Mouse (Mus musculus) hindbrain, embryonic 14.5 days (tissue): ENCODE measurements at regions not wholly inside any gene's neighbourhood (a gene's known extent, or its start where the extent isn't known, plus 50 kb on each side); places are given as distances from the start of the nearest gene placed in this dataset.
A peak's percentile ranks its signal among the peaks of the same experiment; 100 is the strongest.

Experiments
- ATAC-seq: fragments of 200-750 bp; cut with Nextera tagmentation; 2 replicates; pipeline ENCODE4 v1.8.0; 2017; ENCODE audit warnings: moderate number of reproducible peaks, mild to moderate bottlenecking, moderate TSS enrichment, moderate library complexity; ENCODE audit not compliant: low FRiP score
- DNase-seq: peaks from one replicate; pipeline ENCODE4 v3.0.0-alpha.2; 2015; ENCODE audit warnings: low spot score
- H3K27ac ChIP-seq: fragments of 300-500 bp; sonication (generic); 2 replicates; pipeline ENCODE4 v1.5.1; 2014; ENCODE audit warnings: mild to moderate bottlenecking, moderate library complexity
- H3K27me3 ChIP-seq: fragments of 300-500 bp; sonication (generic); 2 replicates; pipeline ENCODE4 v1.6.1; 2014; ENCODE audit warnings: mild to moderate bottlenecking, low read length, mixed read lengths; ENCODE audit not compliant: control insufficient read depth, insufficient read depth
- H3K36me3 ChIP-seq: fragments of 300-500 bp; sonication (generic); replicated peaks from 2 replicates; pipeline ENCODE4 v1.6.1; 2014; ENCODE audit not compliant: control insufficient read depth, insufficient read depth
- H3K4me1 ChIP-seq: fragments of 300-500 bp; sonication (generic); replicated peaks from 2 replicates; pipeline ENCODE4 v1.6.1; 2014; ENCODE audit warnings: antibody characterized with exemption, low read length, mixed read lengths; ENCODE audit not compliant: control insufficient read depth, insufficient read depth
- H3K4me2 ChIP-seq: fragments of 300-500 bp; sonication (generic); replicated peaks from 2 replicates; pipeline ENCODE4 v1.6.1; 2014; ENCODE audit warnings: mild to moderate bottlenecking, moderate library complexity
- H3K4me3 ChIP-seq: fragments of 300-500 bp; sonication (generic); replicated peaks from 2 replicates; pipeline ENCODE4 v1.5.1; 2014; ENCODE audit warnings: mild to moderate bottlenecking, low read length
- H3K9ac ChIP-seq: fragments of 300-500 bp; sonication (generic); 2 replicates; pipeline ENCODE4 v1.6.1; 2014
- H3K9me3 ChIP-seq: fragments of 300-500 bp; sonication (generic); 2 replicates; pipeline ENCODE4 v1.6.1; 2016; ENCODE audit warnings: low read length; ENCODE audit not compliant: control insufficient read depth
- WGBS: fragments of 180-500 bp; shearing (Covaris S2); extraction: QIAGEN DNeasy Blood & Tissue Kit; methylation state at CpG from one replicate; pipeline ENCODE4 v1.1.7; 2014; 5-methylcytosine and 5-hydroxymethylcytosine counted together

GRCm38 (mm10) chr14:46606694-46607093 lies 153.6 kb upstream of the Cdkn3 start:
- Histone ChIP-seq H3K9me3 (no peaks in the 10 kb centered on the region), H3K4me2 (no peak overlapping the region), H3K9ac (no peak overlapping the region), H3K36me3 (no peaks in the 10 kb centered on the region), H3K27me3 (no peaks in the 10 kb centered on the region), H3K27ac (no peak overlapping the region), H3K4me1 (peaks cover 7% of the 10 kb centered on the region), H3K4me3 (no peak overlapping the region)
- ATAC-seq, result no peak
- 81% methylated on average over 3 of the region's 3 CpGs for WGBS
- no peak for DNase-seq

GRCm38 (mm10) chr14:46606037-46606436 lies 154.3 kb upstream of the Cdkn3 start:
- DNase-seq, result no peak
- no peaks in the 10 kb centered on the region for H3K9me3 ChIP-seq
- no peak overlapping the region for H3K9ac ChIP-seq
- no peak overlapping the region for H3K4me2 ChIP-seq
- H3K4me3 ChIP-seq, result no peak overlapping the region
- H3K27me3 ChIP-seq, result no peaks in the 10 kb centered on the region
- 67% methylated on average over 9 of the region's 9 CpGs for WGBS
- no peaks in the 10 kb centered on the region for H3K36me3 ChIP-seq
- H3K27ac ChIP-seq, result no peak overlapping the region
- peaks cover 7% of the 10 kb centered on the region for H3K4me1 ChIP-seq
- ATAC-seq, result no peak

DNA sequence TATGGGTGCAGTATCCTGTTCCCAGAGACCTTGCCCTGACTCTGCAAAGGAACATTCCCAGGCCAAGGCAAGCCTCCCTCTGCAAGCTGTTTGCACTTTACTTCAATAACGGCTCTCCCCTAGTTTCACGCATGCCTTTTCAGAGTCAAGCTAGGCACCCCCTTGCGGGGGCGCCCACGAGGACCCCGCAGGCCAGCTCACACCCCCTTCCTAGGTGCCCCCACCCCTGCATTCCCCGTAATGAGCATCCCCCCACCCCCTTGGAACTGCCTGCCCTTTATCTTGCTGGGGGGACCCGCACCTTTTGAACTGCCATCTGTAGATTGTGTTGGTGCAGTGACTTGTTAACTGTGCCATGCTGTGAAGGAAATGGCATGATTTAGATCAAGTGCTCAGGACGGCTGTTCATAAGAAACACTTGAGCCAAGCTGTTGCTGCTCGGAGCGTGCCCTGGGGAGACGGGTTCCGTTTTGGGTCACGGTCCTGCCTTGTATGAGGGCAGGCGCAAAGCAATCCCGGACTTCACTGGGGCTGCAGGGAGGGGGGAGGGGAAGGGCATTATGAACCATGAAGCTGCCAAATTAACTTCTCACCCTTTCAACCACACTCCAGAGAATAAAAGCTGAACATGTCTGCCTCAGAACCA lies 155.3 kb upstream of the Cdkn3 start:
- Histone ChIP-seq H3K27ac (no peak overlapping the region), H3K9me3 (no peaks in the 10 kb centered on the region), H3K36me3 (no peaks in the 10 kb centered on the region), H3K4me3 (no peak overlapping the region), H3K9ac (peak overlapping the region; percentile 33; the same call in 1 of the 2 replicates), H3K4me1 (peaks cover 7% of the 10 kb centered on the region), H3K27me3 (no peaks in the 10 kb centered on the region), H3K4me2 (peak overlapping the region; percentile 47)
- WGBS, result 10% methylated on average over 16 of the region's 16 CpGs
- DNase-seq (no peak), ATAC-seq (peak; percentile 64)

DNA sequence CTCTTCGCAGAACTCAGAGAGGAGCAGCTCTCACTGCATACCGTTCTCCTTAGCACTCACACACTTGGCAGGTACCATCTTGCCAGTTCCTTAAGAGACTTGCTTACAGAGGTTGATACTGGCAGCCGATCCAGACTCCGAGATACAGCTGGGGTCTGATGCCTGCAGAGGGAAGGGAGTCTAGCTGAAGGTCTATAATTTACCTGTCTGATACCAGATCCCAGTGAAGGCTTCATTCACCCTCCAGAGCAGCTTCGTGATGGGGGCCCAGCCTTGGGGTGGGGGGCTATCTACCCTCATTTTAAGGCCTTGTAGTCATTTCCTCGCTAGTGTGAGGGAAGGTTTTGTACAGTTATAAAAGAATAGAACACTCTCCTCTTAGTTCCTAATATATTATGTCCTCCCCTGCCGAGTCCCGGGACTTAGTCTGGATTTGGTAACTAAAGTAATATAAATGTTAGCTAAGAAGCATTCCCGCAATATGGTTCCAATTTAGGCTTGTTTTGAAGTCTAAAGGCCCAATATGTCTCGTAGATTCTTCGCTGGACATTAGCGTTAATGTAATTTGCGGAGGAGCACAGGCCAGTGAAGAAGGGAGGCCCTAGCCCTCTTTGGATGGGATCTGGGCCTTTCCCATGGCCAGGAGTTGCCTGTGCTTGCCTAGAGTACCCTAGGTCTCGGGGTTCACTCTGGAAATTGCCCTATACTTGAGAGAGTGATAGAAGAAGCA lies 156.0 kb upstream of the Cdkn3 start:
- H3K4me1 ChIP-seq, result peaks cover 7% of the 10 kb centered on the region
- H3K4me2 ChIP-seq, result no peak overlapping the region
- WGBS, result 92% methylated on average over 14 of the region's 14 CpGs
- H3K36me3 ChIP-seq, result no peaks in the 10 kb centered on the region
- H3K27ac ChIP-seq, result no peak overlapping the region
- no peak overlapping the region for H3K9ac ChIP-seq
- no peaks in the 10 kb centered on the region for H3K27me3 ChIP-seq
- DNase-seq, result no peak
- H3K4me3 ChIP-seq, result no peak overlapping the region
- H3K9me3 ChIP-seq, result no peaks in the 10 kb centered on the region
- 0 out of 2 replicates have a peak, but pooled peaks have one; percentile 27 for ATAC-seq

DNA sequence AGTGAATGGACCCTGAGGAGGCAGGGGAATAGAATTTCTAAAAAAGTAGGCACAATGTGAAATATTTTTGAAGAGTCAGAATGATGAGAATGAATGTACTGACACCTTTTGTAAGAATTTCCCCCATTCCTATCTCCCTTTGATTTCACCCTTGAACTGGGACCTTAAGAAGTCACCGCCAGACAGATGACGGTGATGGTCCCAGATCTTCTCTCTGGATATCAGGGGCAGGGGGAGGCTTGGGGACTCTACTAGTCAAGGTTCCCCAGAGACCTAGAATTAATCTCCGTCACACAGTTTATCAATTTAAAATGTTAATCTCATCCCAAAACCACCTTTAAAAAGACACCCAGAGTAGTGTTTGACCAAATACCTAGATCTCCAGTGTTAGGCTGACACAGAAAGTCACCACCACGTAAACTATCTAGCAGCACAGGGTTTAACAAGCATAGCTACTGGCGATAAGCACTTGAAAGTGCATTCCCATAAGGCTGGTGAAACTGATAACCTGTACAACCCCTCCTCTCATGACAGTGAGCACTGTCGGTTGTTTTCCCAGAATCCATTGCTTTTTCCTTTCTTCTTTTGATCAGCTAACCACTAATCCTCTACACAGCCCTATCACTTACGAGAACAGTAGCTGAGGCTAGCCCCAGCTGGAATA lies 163.5 kb upstream of the Cdkn3 start:
- H3K27ac ChIP-seq, result no peak overlapping the region
- 94% methylated on average over 7 of the region's 7 CpGs for WGBS
- no peaks in the 10 kb centered on the region for H3K27me3 ChIP-seq
- no peaks in the 10 kb centered on the region for H3K9me3 ChIP-seq
- H3K9ac ChIP-seq, result no peak overlapping the region
- H3K4me1 ChIP-seq, result no peaks in the 10 kb centered on the region
- no peak overlapping the region for H3K4me2 ChIP-seq
- no peak overlapping the region for H3K4me3 ChIP-seq
- no peak for ATAC-seq
- DNase-seq, result no peak
- no peaks in the 10 kb centered on the region for H3K36me3 ChIP-seq

GRCm38 (mm10) chr14:46594151-46594550 lies 166.2 kb upstream of the Cdkn3 start:
- WGBS, result 83% methylated on average over 3 of the region's 3 CpGs
- no peak overlapping the region for H3K4me3 ChIP-seq
- no peaks in the 10 kb centered on the region for H3K36me3 ChIP-seq
- no peak overlapping the region for H3K4me2 ChIP-seq
- H3K27ac ChIP-seq, result no peak overlapping the region
- H3K9ac ChIP-seq, result no peak overlapping the region
- DNase-seq (no peak), ATAC-seq (no peak)
- H3K4me1 ChIP-seq, result no peaks in the 10 kb centered on the region
- H3K27me3 ChIP-seq, result no peaks in the 10 kb centered on the region
- H3K9me3 ChIP-seq, result no peaks in the 10 kb centered on the region

GRCm38 (mm10) chr14:46591753-46592359 lies 168.5 kb upstream of the Cdkn3 start:
- ATAC-seq (no peak), DNase-seq (no peak)
- H3K9me3 ChIP-seq, result no peaks in the 10 kb centered on the region
- H3K4me2 ChIP-seq, result no peak overlapping the region
- no peaks in the 10 kb centered on the region for H3K4me1 ChIP-seq
- no peak overlapping the region for H3K9ac ChIP-seq
- H3K4me3 ChIP-seq, result no peak overlapping the region
- 75% methylated on average over 12 of the region's 12 CpGs for WGBS
- no peak overlapping the region for H3K27ac ChIP-seq
- H3K36me3 ChIP-seq, result no peaks in the 10 kb centered on the region
- H3K27me3 ChIP-seq, result no peaks in the 10 kb centered on the region

GRCm38 (mm10) chr14:46591211-46591610 lies 169.1 kb upstream of the Cdkn3 start:
- no peaks in the 10 kb centered on the region for H3K9me3 ChIP-seq
- H3K9ac ChIP-seq, result no peak overlapping the region
- no peak overlapping the region for H3K4me2 ChIP-seq
- H3K27me3 ChIP-seq, result no peaks in the 10 kb centered on the region
- ATAC-seq (no peak), DNase-seq (no peak)
- 95% methylated on average over 3 of the region's 3 CpGs for WGBS
- H3K4me3 ChIP-seq, result no peak overlapping the region
- H3K27ac ChIP-seq, result no peak overlapping the region
- no peaks in the 10 kb centered on the region for H3K36me3 ChIP-seq
- no peaks in the 10 kb centered on the region for H3K4me1 ChIP-seq

DNA sequence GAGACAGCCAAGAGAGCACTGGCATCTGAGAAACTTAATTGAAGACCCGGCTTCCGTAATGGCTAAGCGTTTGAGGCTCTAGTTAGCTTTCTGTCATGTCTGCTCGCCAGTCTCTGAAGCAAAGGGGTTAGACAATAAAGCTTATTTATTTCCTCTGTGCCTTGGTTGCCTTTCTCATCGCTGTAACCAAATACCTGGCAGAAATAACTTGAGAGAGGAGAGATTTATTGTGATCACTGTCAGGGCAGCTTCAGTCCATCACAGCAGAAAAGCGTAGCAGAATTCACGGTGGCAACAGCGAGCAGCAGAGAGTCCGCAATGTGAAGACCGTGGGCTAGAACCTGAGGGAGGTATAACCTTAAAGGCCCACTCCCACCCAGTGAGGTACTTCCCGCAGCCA lies 174.2 kb upstream of the Cdkn3 start:
- H3K27me3 ChIP-seq, result no peaks in the 10 kb centered on the region

More for the DNA sequence above, 174.2 kb upstream of the Cdkn3 start:
- DNase-seq (no peak), ATAC-seq (no peak)
- H3K4me3 ChIP-seq, result no peak overlapping the region
- no peak overlapping the region for H3K9ac ChIP-seq
- WGBS, result 80% methylated on average over 11 of the region's 11 CpGs
- no peak overlapping the region for H3K4me2 ChIP-seq
- no peak overlapping the region for H3K27ac ChIP-seq
- no peaks in the 10 kb centered on the region for H3K36me3 ChIP-seq
- H3K4me1 ChIP-seq, result no peaks in the 10 kb centered on the region
- no peaks in the 10 kb centered on the region for H3K9me3 ChIP-seq
